Mouse (Mus musculus) neural tube, embryonic 14.5 days (tissue): ENCODE measurements around the gene Rab29. TPM values are rescaled to one million over a fixed set of nuclear protein-coding genes. Genes with fewer than 3 reads are reported as not detected.
A peak's percentile ranks its signal among the peaks of the same experiment; 100 is the strongest.

ENCODE experiments used
- ATAC-seq: fragments of 200-750 bp; cut with Nextera tagmentation; 2 replicates; pipeline ENCODE4 v1.8.0; 2017; ENCODE audit warnings: low read depth, mild to moderate bottlenecking, moderate TSS enrichment, moderate library complexity
- H3K27ac ChIP-seq: fragments of 300-500 bp; sonication (generic); 2 replicates; pipeline ENCODE4 v1.5.1; 2014; ENCODE audit warnings: low read depth, mild to moderate bottlenecking, control low read depth, low read length, moderate library complexity, mixed read lengths
- H3K27me3 ChIP-seq: fragments of 300-500 bp; sonication (generic); 2 replicates; pipeline ENCODE4 v1.6.1; 2014; ENCODE audit warnings: low read length; ENCODE audit not compliant: control insufficient read depth, insufficient read depth
- H3K36me3 ChIP-seq: fragments of 300-500 bp; sonication (generic); 2 replicates; pipeline ENCODE4 v1.6.1; 2014; ENCODE audit warnings: low read length, mixed read lengths; ENCODE audit not compliant: control insufficient read depth, insufficient read depth
- H3K4me1 ChIP-seq: fragments of 300-500 bp; sonication (generic); 2 replicates; pipeline ENCODE4 v1.6.1; 2014; ENCODE audit warnings: low read length; ENCODE audit not compliant: control insufficient read depth, insufficient read depth
- H3K4me2 ChIP-seq: fragments of 300-500 bp; sonication (generic); 2 replicates; pipeline ENCODE4 v1.6.1; 2014; ENCODE audit warnings: mild to moderate bottlenecking, low read depth, low read length, control low read depth
- H3K4me3 ChIP-seq: fragments of 300-500 bp; sonication (generic); 2 replicates; pipeline ENCODE4 v1.5.1; 2014; ENCODE audit warnings: low read depth, low read length, control low read depth, mixed read lengths
- H3K9ac ChIP-seq: fragments of 300-500 bp; sonication (generic); replicated peaks from 2 replicates; pipeline ENCODE4 v1.6.1; 2014; ENCODE audit warnings: low read depth, mild to moderate bottlenecking, control low read depth, low read length, mixed read lengths
- H3K9me3 ChIP-seq: fragments of 300-500 bp; sonication (generic); 2 replicates; pipeline ENCODE4 v1.6.1; 2016; ENCODE audit warnings: low read length; ENCODE audit not compliant: control insufficient read depth
- WGBS: fragments of 180-500 bp; shearing (Covaris S2); extraction: QIAGEN DNeasy Blood & Tissue Kit; methylation state at CpG from one replicate; pipeline ENCODE4 v1.1.7; 2014; 5-methylcytosine and 5-hydroxymethylcytosine counted together
- polyA plus RNA-seq: library from polyadenylated mRNA; unstranded; fragments of >200 nt; fragmentation: Nextera tagmentation; extraction: Ambion mirVana; gene quantifications from 2 replicates; pipeline ENCODE4 v1.2.1, GENCODE M21; 2014

Gene Rab29
- polyA plus RNA-seq, 1 experiment from 2014 or later, result 3.3 TPM

DNA sequence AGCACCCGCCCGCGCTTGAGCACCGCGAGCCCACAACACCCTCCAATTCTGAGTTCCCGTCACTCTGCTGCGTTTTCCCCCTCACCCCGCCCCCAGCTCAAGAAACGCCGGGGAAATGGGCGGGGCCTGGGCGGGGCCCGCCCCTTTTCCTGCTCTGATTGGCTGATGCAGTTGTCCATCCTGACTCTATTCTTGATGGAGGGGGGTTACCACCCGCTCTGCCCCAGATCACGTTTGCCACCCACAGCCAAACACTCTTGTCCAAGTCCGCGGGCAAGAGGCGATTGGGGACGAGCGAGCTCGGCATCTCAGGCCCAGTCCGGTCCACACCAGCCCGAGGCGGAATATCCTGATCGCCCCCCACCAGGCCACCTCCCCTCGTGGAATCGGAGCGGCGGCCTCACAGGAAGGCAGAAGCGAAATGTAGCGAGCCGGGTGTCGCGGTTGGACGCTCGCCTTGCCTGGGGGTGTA lies 39.2 kb upstream of the Rab29 start:
- Histone ChIP-seq H3K36me3 (no peaks in the 10 kb centered on the region), H3K9me3 (no peaks in the 10 kb centered on the region), H3K9ac (peak overlapping the region; percentile 71), H3K4me3 (peak overlapping the region; percentile 58), H3K4me1 (peaks cover 19% of the 10 kb centered on the region), H3K27me3 (no peaks in the 10 kb centered on the region), H3K4me2 (peak overlapping the region; percentile 87), H3K27ac (peak overlapping the region; percentile 78)
- peak; percentile 96 for ATAC-seq
- WGBS, result under 1% methylated on average over 34 of the region's 36 CpGs

GRCm38 (mm10) chr1:131828297-131829126 lies 38.5 kb upstream of the Rab29 start:
- Histone ChIP-seq H3K27me3 (no peaks in the 10 kb centered on the region), H3K9ac (peak overlapping the region; percentile 71), H3K27ac (peak overlapping the region; percentile 50), H3K36me3 (no peaks in the 10 kb centered on the region), H3K4me2 (peak overlapping the region; percentile 87), H3K4me1 (peaks cover 19% of the 10 kb centered on the region), H3K4me3 (peak overlapping the region; percentile 58), H3K9me3 (no peaks in the 10 kb centered on the region)
- 2% methylated on average over 22 of the region's 22 CpGs for WGBS
- ATAC-seq, result peak; percentile 64

DNA sequence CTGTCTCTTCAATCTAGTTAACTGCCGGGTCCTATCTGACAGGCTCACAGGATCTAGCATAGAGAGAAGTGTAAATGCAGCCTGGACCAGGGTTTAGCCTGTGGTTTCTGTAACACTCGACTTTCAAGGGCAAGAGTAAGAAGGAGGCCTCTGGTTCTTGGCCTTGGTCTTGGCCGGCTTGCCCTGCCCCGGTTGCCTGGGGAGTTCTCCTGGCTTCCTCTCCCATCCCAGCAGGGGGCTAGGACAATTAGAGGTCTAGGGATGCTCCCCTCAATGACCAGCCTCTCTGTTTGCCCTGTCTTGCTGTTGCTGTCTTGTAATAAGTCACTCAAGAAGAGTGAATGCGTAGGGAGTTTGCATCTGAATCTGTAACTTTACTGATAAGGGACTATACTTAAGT lies 37.7 kb upstream of the Rab29 start:
- 39% methylated on average over 5 of the region's 5 CpGs for WGBS
- no peaks in the 10 kb centered on the region for H3K9me3 ChIP-seq
- H3K36me3 ChIP-seq, result no peaks in the 10 kb centered on the region
- ATAC-seq, result no peak
- H3K27ac ChIP-seq, result no peak overlapping the region
- H3K27me3 ChIP-seq, result no peaks in the 10 kb centered on the region
- H3K4me2 ChIP-seq, result peak overlapping the region; percentile 87
- H3K4me1 ChIP-seq, result peaks cover 19% of the 10 kb centered on the region
- H3K4me3 ChIP-seq, result peak overlapping the region; percentile 58; the same call in 1 of the 2 replicates
- no peak overlapping the region for H3K9ac ChIP-seq

DNA sequence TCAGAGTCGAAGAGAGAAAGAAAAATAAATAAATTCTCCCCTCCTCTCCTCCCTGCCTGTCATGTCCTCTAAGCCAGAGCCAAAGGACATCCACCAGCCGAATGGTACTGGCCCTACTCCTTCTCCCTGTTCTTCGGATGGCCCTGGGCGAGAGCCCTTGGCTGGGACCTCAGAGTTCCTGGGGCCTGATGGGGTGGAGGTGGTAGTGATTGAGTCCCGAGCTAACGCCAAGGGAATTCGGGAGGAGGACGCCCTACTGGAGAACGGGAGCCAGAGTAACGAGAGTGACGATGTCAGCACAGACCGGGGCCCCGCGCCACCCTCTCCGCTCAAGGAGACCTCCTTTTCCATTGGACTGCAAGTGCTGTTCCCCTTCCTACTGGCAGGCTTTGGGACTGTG lies 36.5 kb upstream of the Rab29 start:
- Histone ChIP-seq H3K4me2 (no peak overlapping the region), H3K4me1 (peaks cover 19% of the 10 kb centered on the region), H3K27ac (no peak overlapping the region)

GRCm38 (mm10) chr1:131830971-131831641 lies 35.9 kb upstream of the Rab29 start:
- no peak overlapping the region for H3K4me3 ChIP-seq
- no peak overlapping the region for H3K4me2 ChIP-seq
- WGBS, result 80% methylated on average over 8 of the region's 8 CpGs
- no peaks in the 10 kb centered on the region for H3K36me3 ChIP-seq
- no peaks in the 10 kb centered on the region for H3K9me3 ChIP-seq
- ATAC-seq, result no peak
- no peak overlapping the region for H3K9ac ChIP-seq
- peaks cover 19% of the 10 kb centered on the region for H3K4me1 ChIP-seq
- no peaks in the 10 kb centered on the region for H3K27me3 ChIP-seq
- H3K27ac ChIP-seq, result no peak overlapping the region

More for the DNA sequence above, 36.5 kb upstream of the Rab29 start:
- no peak overlapping the region for H3K4me3 ChIP-seq
- no peak for ATAC-seq
- H3K36me3 ChIP-seq, result no peaks in the 10 kb centered on the region
- H3K27me3 ChIP-seq, result no peaks in the 10 kb centered on the region
- no peaks in the 10 kb centered on the region for H3K9me3 ChIP-seq
- WGBS, result 93% methylated on average over 15 of the region's 15 CpGs
- no peak overlapping the region for H3K9ac ChIP-seq

- Histone ChIP-seq H3K4me1 (peaks cover 1% of the 10 kb centered on the region; the same call in 1 of the 2 replicates), H3K36me3 (peaks cover 8% of the 10 kb centered on the region), H3K27ac (no peak overlapping the region), H3K9ac (no peak overlapping the region), H3K9me3 (no peaks in the 10 kb centered on the region), H3K4me2 (no peak overlapping the region), H3K4me3 (no peak overlapping the region), H3K27me3 (no peaks in the 10 kb centered on the region)
- ATAC-seq, result no peak
- 79% methylated on average over 3 of the region's 3 CpGs for WGBS
Measured at GRCm38 (mm10) chr1:131837035-131837434, 30.0 kb upstream of the Rab29 start.

GRCm38 (mm10) chr1:131838542-131838941 lies 28.5 kb upstream of the Rab29 start:
- Histone ChIP-seq H3K9me3 (no peaks in the 10 kb centered on the region), H3K4me1 (no peaks in the 10 kb centered on the region), H3K4me2 (no peak overlapping the region), H3K27ac (no peak overlapping the region), H3K27me3 (no peaks in the 10 kb centered on the region), H3K36me3 (peaks cover 9% of the 10 kb centered on the region), H3K4me3 (no peak overlapping the region), H3K9ac (no peak overlapping the region)
- ATAC-seq, result no peak
- 90% methylated on average over 5 of the region's 5 CpGs for WGBS

- H3K36me3 ChIP-seq, result peaks cover 17% of the 10 kb centered on the region
- no peaks in the 10 kb centered on the region for H3K9me3 ChIP-seq
- H3K4me3 ChIP-seq, result no peak overlapping the region
- no peaks in the 10 kb centered on the region for H3K4me1 ChIP-seq
- H3K27me3 ChIP-seq, result no peaks in the 10 kb centered on the region
- no peak for ATAC-seq
- no peak overlapping the region for H3K9ac ChIP-seq
- no peak overlapping the region for H3K27ac ChIP-seq
- WGBS, result 52% methylated on average over 2 of the region's 2 CpGs
- H3K4me2 ChIP-seq, result no peak overlapping the region
Measured at GRCm38 (mm10) chr1:131839279-131839678, 27.7 kb upstream of the Rab29 start.

GRCm38 (mm10) chr1:131842221-131842620 lies 24.8 kb upstream of the Rab29 start:
- no peak for ATAC-seq
- Histone ChIP-seq H3K36me3 (peaks cover 24% of the 10 kb centered on the region), H3K9me3 (no peaks in the 10 kb centered on the region), H3K4me3 (no peak overlapping the region), H3K9ac (no peak overlapping the region), H3K27me3 (no peaks in the 10 kb centered on the region), H3K4me1 (no peaks in the 10 kb centered on the region), H3K4me2 (no peak overlapping the region), H3K27ac (no peak overlapping the region)
- WGBS, result 87% methylated on average over 4 of the region's 4 CpGs
